Mouse (Mus musculus) spleen, postnatal 10 days (tissue): ENCODE measurements at regions not wholly inside any gene's neighbourhood (a gene's known extent, or its start where the extent isn't known, plus 50 kb on each side); places are given as distances from the start of the nearest gene placed in this dataset.

Experiments
- DNase-seq, 2 experiments: peaks; one replicate each; pipeline ENCODE4 v3.0.0; 2021 to 2022; ENCODE audit warnings: low spot score in 2 of 2

DNA sequence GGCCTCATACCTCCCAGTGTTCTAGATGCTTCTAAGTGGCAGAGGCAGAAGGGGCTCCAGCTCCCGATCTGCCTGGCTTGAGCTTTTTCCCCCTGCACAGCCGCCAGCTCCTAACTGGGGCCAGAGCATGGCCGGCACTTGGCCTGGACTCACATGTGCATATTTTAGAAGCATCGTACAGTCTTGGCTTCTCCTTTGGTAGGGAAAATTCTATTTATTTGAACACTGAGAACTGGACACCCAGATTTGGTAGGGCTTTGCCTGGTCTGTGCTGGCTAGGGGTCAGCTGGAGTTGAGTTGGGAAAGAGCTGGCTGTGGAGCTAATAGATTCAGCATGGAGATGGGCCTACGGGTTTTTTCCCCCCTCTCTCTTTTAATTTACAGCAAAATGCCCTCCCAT, 282.9 kb upstream of the Auts2 start:
- no peak for DNase-seq

- no peak for DNase-seq
Observed at GRCm38 (mm10) chr5:132817665-132818064, 274.5 kb upstream of the Auts2 start.

- no peak for DNase-seq
Observed at GRCm38 (mm10) chr5:132809181-132809580, 266.0 kb upstream of the Auts2 start.

DNA sequence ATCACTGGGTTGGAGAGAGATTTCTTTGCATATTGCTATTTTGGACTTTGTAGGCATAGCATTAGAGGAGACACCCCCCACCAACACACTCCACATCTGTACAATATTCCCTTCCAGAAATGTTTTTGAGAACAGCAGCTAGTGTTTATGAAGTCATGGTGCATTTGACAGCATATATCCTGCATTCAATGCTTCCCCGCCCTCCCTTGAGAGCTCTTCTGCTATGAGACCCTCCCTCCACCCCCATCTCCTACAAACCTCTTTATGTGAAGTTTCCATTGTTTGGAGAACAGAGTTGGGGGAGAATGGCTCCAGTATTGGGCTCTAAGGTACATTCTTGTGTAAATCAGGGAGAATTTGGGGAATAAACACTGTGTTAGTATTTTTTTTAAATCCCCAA, 252.9 kb upstream of the Auts2 start:
- no peak for DNase-seq

DNA sequence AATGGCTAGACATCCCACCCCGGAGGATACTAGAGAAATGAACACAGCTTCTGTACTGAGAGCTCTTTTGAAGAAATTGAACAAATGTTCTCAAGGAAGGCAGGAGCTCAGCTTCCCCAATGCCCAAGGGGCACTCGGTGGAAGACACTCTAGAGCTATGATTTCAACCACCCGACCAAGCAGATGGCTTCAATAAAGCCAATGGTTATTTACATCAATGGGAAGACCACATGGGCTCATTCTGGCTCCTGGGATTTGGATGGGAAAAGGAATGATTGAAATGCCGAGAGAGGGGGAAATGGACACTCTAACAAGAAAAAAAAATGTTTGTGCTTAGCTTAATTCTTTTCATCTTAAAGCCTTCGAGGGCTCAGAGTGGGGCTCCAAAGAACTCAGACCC, 249.3 kb upstream of the Auts2 start:
- DNase-seq = no peak

DNA sequence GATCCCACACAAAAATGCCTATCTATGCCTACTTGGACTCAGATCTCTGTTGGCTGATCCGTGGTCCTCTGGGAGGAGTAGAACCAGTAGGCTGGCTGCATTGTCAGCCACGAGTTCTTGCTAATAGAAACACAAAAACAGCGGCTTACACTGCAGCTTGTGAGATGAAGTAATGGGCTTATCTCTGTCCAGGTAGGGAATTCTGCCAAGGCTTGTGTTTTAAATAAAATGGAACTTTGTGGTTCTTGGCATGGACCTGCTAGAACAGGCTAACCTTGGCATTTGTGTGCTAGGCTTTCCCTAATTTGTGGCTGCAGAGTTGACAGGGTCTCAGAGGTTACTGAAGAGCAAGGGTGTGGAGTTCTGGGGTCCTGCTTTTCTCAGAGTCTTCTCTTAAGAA, 242.1 kb upstream of the Auts2 start:
- no peak for DNase-seq

DNA sequence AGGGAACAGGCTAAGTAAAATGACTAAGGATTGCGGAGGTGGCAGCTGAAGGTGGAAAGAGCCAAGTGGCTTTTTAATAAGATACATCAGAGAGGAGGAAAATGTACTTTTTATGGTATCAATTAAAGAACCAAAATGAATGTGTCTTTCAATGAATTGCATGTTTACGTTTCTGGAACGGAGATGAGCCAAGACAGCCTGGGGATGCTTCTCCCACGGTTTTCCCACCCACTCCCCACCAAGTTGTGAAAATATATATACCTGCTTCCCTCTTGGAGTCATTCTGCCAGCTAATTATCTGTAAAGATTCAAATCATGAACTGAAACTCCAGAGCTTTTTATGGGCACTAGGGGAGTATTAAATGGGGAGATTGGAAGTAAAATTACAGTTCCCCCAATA, 241.6 kb upstream of the Auts2 start:
- no peak for DNase-seq

GRCm38 (mm10) chr5:132774141-132774680, 231.1 kb upstream of the Auts2 start:
- no peak for DNase-seq

GRCm38 (mm10) chr5:132760396-132760795, 217.3 kb upstream of the Auts2 start:
- no peak for DNase-seq

DNA sequence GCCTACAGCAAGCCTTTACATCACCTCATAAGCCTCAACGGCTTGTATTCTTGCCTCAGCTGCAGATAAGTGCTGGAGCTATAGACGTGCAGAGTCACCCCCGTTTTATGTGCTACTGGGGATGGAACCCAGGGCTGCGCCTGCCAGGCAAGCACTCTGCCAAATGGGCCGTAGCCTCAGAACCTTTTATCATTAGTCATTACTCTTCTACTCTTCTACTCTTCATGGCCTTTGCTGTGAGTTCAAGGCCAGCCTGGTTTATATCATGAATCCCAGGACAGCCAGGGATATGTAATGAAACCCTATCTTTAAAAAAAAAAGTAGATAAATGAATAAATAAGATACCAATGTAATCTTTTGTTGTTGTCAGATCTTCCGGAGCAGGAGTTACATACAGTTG, 216.6 kb upstream of the Auts2 start:
- DNase-seq = no peak

DNA sequence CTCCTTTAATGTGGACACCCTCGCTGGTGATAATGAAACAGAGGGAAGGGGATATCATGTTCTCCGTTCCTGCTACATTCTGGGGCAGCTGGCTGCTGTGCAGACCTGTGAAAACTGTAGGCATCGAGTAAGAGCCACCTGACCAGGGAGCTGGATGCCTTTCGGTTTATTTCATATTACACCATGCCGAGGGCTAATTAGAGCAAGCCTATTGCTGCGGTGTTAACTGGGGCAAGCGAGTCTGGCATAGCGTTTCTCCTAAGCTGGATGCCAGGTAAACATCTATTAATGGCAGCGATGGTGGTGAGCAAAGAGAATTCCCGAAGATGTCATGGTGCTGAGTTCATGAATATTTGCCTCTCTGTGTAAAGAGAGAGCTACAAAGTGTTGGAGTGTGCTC, 215.8 kb upstream of the Auts2 start:
- DNase-seq = no peak

- DNase-seq = no peak
Observed at GRCm38 (mm10) chr5:132737966-132738365, 194.8 kb upstream of the Auts2 start.

GRCm38 (mm10) chr5:132728689-132729189, 185.6 kb upstream of the Auts2 start:
- DNase-seq = no peak

GRCm38 (mm10) chr5:132724467-132724866, 181.3 kb upstream of the Auts2 start:
- DNase-seq = no peak

GRCm38 (mm10) chr5:132710301-132710700, 167.2 kb upstream of the Auts2 start:
- DNase-seq = no peak

DNA sequence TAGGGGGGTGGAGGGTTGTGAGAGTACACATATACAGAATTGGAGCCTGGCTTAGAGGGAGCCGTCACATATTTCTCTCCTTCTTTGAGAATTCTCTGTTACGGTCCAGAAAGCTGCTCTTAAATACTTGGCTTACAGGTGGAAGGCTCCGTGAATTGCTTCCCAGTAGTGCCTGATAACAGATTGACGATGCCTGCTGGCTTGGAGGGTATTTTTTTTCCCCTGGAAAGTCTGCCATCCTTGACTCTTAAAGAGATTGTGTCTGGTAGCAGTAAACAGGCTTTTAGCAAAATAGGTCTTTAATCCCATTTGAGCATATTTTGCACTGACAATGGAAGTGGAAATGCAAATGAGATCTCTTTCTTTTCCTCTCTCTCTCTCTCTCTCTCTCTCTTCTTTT, 164.4 kb upstream of the Auts2 start:
- no peak for DNase-seq

DNA sequence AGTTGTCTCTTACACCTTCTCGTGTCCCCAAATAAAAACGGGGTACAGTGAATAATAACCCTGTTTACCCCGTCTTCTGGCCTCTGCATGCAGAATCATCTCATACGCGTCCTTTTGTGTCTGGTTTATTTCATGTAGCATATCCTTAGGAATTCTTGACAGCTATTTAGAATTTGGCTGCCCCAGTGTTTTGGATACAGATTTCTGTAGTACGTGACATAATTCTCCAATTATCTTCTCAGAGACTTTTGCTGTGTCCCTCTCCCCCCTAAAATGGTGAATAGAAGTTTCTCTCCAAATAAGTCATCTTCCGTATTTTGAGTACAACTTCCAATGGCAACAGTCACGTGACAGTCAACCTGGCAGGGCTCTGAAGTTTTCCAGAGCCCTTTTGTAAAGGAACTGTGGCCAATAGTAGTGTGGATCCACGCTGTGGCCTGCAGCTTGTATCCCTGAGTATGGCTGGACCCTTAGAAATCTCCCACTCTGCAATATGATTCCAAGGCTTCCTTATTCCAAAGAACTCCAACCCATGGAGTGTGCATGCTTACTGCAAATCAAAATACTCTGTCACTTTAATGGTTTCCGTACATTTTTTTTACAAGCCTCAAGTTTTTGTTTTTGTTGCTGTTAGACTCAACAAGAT, 160.4 kb upstream of the Auts2 start:
- DNase-seq = no peak

DNA sequence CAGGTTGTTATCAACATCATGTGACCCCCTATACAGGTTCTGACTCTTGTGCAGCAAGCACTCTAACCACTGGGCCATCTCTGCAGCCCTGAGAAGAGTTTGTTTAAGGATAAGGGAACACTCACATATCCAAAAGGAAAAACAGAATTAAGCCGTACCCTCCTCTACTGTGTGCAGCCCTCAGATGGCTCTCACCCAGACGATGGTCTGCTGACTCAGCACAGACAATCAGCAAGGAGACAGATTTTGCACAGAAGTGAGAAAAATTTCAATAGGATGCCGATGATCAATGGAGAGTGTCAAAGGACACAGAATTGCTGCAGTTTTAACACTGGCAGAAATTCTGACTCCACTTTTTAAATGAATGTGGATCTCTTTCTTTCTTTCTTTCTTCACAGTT, 159.4 kb upstream of the Auts2 start:
- no peak for DNase-seq

- DNase-seq = no peak
Observed at GRCm38 (mm10) chr5:132690784-132691183, 147.6 kb upstream of the Auts2 start.

- DNase-seq = no peak
Observed at GRCm38 (mm10) chr5:132675261-132675660, 132.1 kb upstream of the Auts2 start.

GRCm38 (mm10) chr5:132673599-132674305, 130.6 kb upstream of the Auts2 start:
- DNase-seq = no peak

- no peak for DNase-seq
Observed at GRCm38 (mm10) chr5:132671496-132671895, 128.4 kb upstream of the Auts2 start.

- DNase-seq = no peak
Observed at GRCm38 (mm10) chr5:132667316-132667715, 124.2 kb upstream of the Auts2 start.
